13 mouse cellular contexts compared by ENCODE assay signal in the genomic region with DNA sequence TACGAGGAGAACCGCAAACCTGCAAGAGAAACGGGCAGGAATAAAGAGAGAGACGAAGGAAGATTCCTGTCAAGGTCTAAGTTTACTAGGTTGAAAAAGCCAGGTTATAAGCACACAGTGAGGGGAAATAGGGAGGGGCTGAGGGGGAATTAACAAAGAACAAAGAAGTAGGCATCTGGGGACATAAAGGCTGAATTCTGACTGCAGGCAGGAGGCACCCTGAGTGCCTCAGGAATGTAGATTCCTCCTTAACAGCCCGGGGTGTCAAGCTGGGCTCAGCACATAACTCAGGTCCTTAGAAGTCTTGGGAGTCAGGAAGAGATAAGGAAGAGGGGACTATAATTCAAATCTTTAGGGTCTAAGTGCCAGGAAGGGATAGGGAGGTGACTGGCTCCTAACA. TPM values are rescaled to one million over a fixed set of nuclear protein-coding genes. Genes with fewer than 3 reads are reported as not detected.
"Had no signal": no experiment of that assay in that cellular context is flagged by ENCODE, and none has a peak within 500 bp of the region (broad histone marks: within the 10 kb centered on the region; RNA-seq: fewer than 3 reads in every experiment).

No protein-coding gene starts in this region.

RNA-seq across cellular contexts. Expression of gene Spaca1, which starts 37.3 kb away (rescaled TPM):
- total RNA-seq: heart, postnatal 10 days; heart, postnatal 14 days; heart, postnatal 25 days; heart, postnatal 36 days; layer of hippocampus, adult 18-20 months; layer of hippocampus, adult 2 months; layer of hippocampus, postnatal 10 days; layer of hippocampus, postnatal 14 days; layer of hippocampus, postnatal 25 days; left cerebral cortex, adult 18-20 months; left cerebral cortex, adult 2 months; left cerebral cortex, adult 8-10 months had no signal
- polyA plus RNA-seq: large intestine, adult 2 months had no signal
